9 mouse cellular contexts compared by ENCODE assay signal in genomic region chr1:43447602-43448287, GRCm38 (mm10). TPM values are rescaled to one million over a fixed set of nuclear protein-coding genes. Genes with fewer than 3 reads are reported as not detected.
DNase-seq lines count a peak whose midpoint lies in the region; ATAC-seq and TF ChIP-seq lines count a peak whose summit lies in the region.
"Had no signal": no experiment of that assay in that cellular context is flagged by ENCODE, and none has a peak within 500 bp of the region (broad histone marks: within the 10 kb centered on the region; RNA-seq: fewer than 3 reads in every experiment).

No protein-coding gene starts in this region.

- no peak for TF ChIP-seq CTCF in hindbrain, postnatal 0 days (IDR thresholded peaks at IDR 0.05; ENCODE audit: low read depth)

- H3K4me2 ChIP-seq in heart, embryonic 15.5 days: peak overlapping the region; percentile 89
- H3K4me2 ChIP-seq in embryonic facial prominence, embryonic 11.5 days (ENCODE audit: low read depth, low read length): peak overlapping the region; percentile 74
- peak overlapping the region; percentile 89 for H3K4me2 ChIP-seq in hindbrain, postnatal 0 days (ENCODE audit: low read depth, low read length)
- H3K4me2 ChIP-seq in midbrain, embryonic 16.5 days (ENCODE audit: low read length): peak overlapping the region; percentile 90

- no peak overlapping the region for H3K27ac ChIP-seq in heart, embryonic 15.5 days
- no peak overlapping the region for H3K27ac ChIP-seq in embryonic facial prominence, embryonic 11.5 days (replicated peaks; ENCODE audit: low read depth, low read length)
- no peak overlapping the region for H3K27ac ChIP-seq in hindbrain, postnatal 0 days
- H3K27ac ChIP-seq in midbrain, embryonic 16.5 days (ENCODE audit: low read length): no peak overlapping the region

- 48% methylated on average over 9 of the region's 9 CpGs for WGBS in heart, embryonic 15.5 days
- WGBS in embryonic facial prominence, embryonic 11.5 days: 35% methylated on average over 9 of the region's 9 CpGs
- 42% methylated on average over 9 of the region's 9 CpGs for WGBS in hindbrain, postnatal 0 days
- WGBS in midbrain, embryonic 16.5 days: 48% methylated on average over 9 of the region's 9 CpGs

- H3K9me3 ChIP-seq in heart, embryonic 15.5 days (replicated peaks): no peaks in the 10 kb centered on the region
- H3K9me3 ChIP-seq in embryonic facial prominence, embryonic 11.5 days (replicated peaks; ENCODE audit: control insufficient read depth, low read length): no peaks in the 10 kb centered on the region
- H3K9me3 ChIP-seq in hindbrain, postnatal 0 days (ENCODE audit: low read length): no peaks in the 10 kb centered on the region
- no peaks in the 10 kb centered on the region for H3K9me3 ChIP-seq in midbrain, embryonic 16.5 days (replicated peaks; ENCODE audit: control insufficient read depth, low read length, poor library complexity, severe bottlenecking)

- ATAC-seq in heart, embryonic 15.5 days (replicated peaks; ENCODE audit: insufficient number of reproducible peaks, insufficient read depth, low FRiP score, low read depth): no peak
- no peak for ATAC-seq in embryonic facial prominence, embryonic 11.5 days (replicated peaks; ENCODE audit: insufficient number of reproducible peaks, low FRiP score, low TSS enrichment, low read depth)
- ATAC-seq in hindbrain, postnatal 0 days: no peak
- ATAC-seq in midbrain, embryonic 16.5 days: no peak
- ATAC-seq in activated CD4-positive, CD25-positive, alpha-beta regulatory T cell, adult 4 months: no peak

- H3K36me3 ChIP-seq in heart, embryonic 15.5 days: no peaks in the 10 kb centered on the region
- no peaks in the 10 kb centered on the region for H3K36me3 ChIP-seq in embryonic facial prominence, embryonic 11.5 days (replicated peaks; ENCODE audit: control insufficient read depth, insufficient read depth, low read depth, low read length)
- no peaks in the 10 kb centered on the region for H3K36me3 ChIP-seq in hindbrain, postnatal 0 days (ENCODE audit: insufficient read depth, low read length)
- no peaks in the 10 kb centered on the region for H3K36me3 ChIP-seq in midbrain, embryonic 16.5 days (ENCODE audit: control insufficient read depth, insufficient read depth, low read length)

- intact Hi-C loops in heart, postnatal 14 days (cut with DNase I): loop anchor here (2.0 to 10.0 kb wide), 4 partner anchors 90 to 291 kb away; no protein-coding TSS in a partner anchor

- no peaks in the 10 kb centered on the region for H3K27me3 ChIP-seq in heart, embryonic 15.5 days
- H3K27me3 ChIP-seq in embryonic facial prominence, embryonic 11.5 days (ENCODE audit: control insufficient read depth, insufficient read depth, low read length): no peaks in the 10 kb centered on the region
- no peaks in the 10 kb centered on the region for H3K27me3 ChIP-seq in hindbrain, postnatal 0 days (ENCODE audit: insufficient read depth, low read length)
- no peaks in the 10 kb centered on the region for H3K27me3 ChIP-seq in midbrain, embryonic 16.5 days (ENCODE audit: control insufficient read depth, insufficient read depth, low read depth, low read length)

- DNase-seq in heart, postnatal 14 days: no peak
- peak; percentile 41 for DNase-seq in embryonic facial prominence, embryonic 11.5 days (ENCODE audit: low spot score)
- DNase-seq in hindbrain, postnatal 0 days (ENCODE audit: low spot score): no peak
- no peak for DNase-seq in right cerebral cortex, adult 2 months (ENCODE audit: low spot score in 2 of 2)
- DNase-seq in urinary bladder, postnatal 36 days (ENCODE audit: low spot score in 2 of 2): no peak
- DNase-seq: cerebellum, postnatal 36 days had no signal

- peak overlapping the region; percentile 97 for H3K4me3 ChIP-seq in heart, embryonic 15.5 days
- peak overlapping the region; percentile 98 for H3K4me3 ChIP-seq in embryonic facial prominence, embryonic 11.5 days (ENCODE audit: low read depth, low read length)
- peak overlapping the region; percentile 96 for H3K4me3 ChIP-seq in hindbrain, postnatal 0 days (ENCODE audit: low read length)
- peak overlapping the region; percentile 100 for H3K4me3 ChIP-seq in midbrain, embryonic 16.5 days (ENCODE audit: low read depth, low read length)

- H3K9ac ChIP-seq in heart, embryonic 15.5 days: peak overlapping the region; percentile 98; the same call in 1 of the 2 replicates
- H3K9ac ChIP-seq in embryonic facial prominence, embryonic 11.5 days (replicated peaks; ENCODE audit: low read length): peak overlapping the region; percentile 14; the same call in 1 of the 2 replicates
- 0 out of 2 replicates have a peak overlapping the region, but pooled peaks have one; percentile 24 for H3K9ac ChIP-seq in hindbrain, postnatal 0 days (replicated peaks; ENCODE audit: low read length)
- peak overlapping the region; percentile 41 for H3K9ac ChIP-seq in midbrain, embryonic 16.5 days (ENCODE audit: low read depth, low read length)

- H3K4me1 ChIP-seq in heart, embryonic 15.5 days (replicated peaks): peaks cover 58% of the 10 kb centered on the region
- H3K4me1 ChIP-seq in embryonic facial prominence, embryonic 11.5 days (ENCODE audit: control insufficient read depth, insufficient read depth, low read length): no peaks in the 10 kb centered on the region
- peaks cover 11% of the 10 kb centered on the region for H3K4me1 ChIP-seq in hindbrain, postnatal 0 days (ENCODE audit: insufficient read depth, low read length)
- peaks cover 26% of the 10 kb centered on the region for H3K4me1 ChIP-seq in midbrain, embryonic 16.5 days (ENCODE audit: control insufficient read depth, insufficient read depth, low read length)

RNA-seq across cellular contexts. Expression of gene Nck2, which starts 3.4 kb away (rescaled TPM):
- 23.5 and 30.6 TPM in 2 replicates for polyA plus RNA-seq in heart, embryonic 15.5 days (2015; fragmentation: Nextera tagmentation; extraction: Ambion mirVana)
- total RNA-seq in heart, postnatal 14 days (2021): 10 to 100 TPM; 21.0 to 22.4 TPM
- 40.8 and 44.1 TPM in 2 replicates for polyA plus RNA-seq in embryonic facial prominence, embryonic 11.5 days (2014; fragmentation: Nextera tagmentation; extraction: Ambion mirVana)
- total RNA-seq in hindbrain, postnatal 0 days (2014; rRNA removed): 65.1 and 65.6 TPM in 2 replicates
- polyA plus RNA-seq in hindbrain, postnatal 0 days (2015; fragmentation: Nextera tagmentation; extraction: Ambion mirVana): 28.9 and 32.2 TPM in 2 replicates
- 32.1 and 32.3 TPM in 2 replicates for polyA plus RNA-seq in midbrain, embryonic 16.5 days (2015; fragmentation: Nextera tagmentation; extraction: Ambion mirVana)
- polyA plus RNA-seq in activated CD4-positive, CD25-positive, alpha-beta regulatory T cell, adult 4 months (2017; shearing (Covaris generic)): 10 to 100 TPM; 18.5 to 24.0 TPM

Comparison
In these comparisons a context has a peak if more than half of its experiments do, and no peak if none do; other contexts are left out.
1. H3K9ac ChIP-seq: peak in every context shown above with its lines; median percentile 98 in heart, embryonic 15.5 days; 41 in midbrain, embryonic 16.5 days; 24 in hindbrain, postnatal 0 days; 14 in embryonic facial prominence, embryonic 11.5 days.